Mouse (Mus musculus): ENCODE data around the gene Cmbl.

GRCm38 (mm10) chr15:31611976-31612375 lies 46.8 kb downstream of the Cmbl start:
- no peak for TF ChIP-seq CTCF (IDR thresholded peaks at IDR 0.05; ENCODE audit: low read depth)
- no peak for TF ChIP-seq EP300 (IDR thresholded peaks at IDR 0.05; ENCODE audit: low read depth)

Measured in liver, embryonic 14.5 days (tissue).